Mouse (Mus musculus) olfactory bulb, adult 2 months (tissue): Measurements from ENCODE around the gene Gm10160.

ENCODE experiments used
- CTCF ChIP-seq: fragments of 200-500 bp; IDR thresholded peaks from 2 replicates; pipeline ENCODE4 v1.5.1; 2012; ENCODE audit warnings: low read depth, mild to moderate bottlenecking, low read length, moderate library complexity; ENCODE audit not compliant: insufficient read depth
- POLR2A ChIP-seq: fragments of 200-500 bp; IDR thresholded peaks from 2 replicates; pipeline ENCODE4 v1.6.1; 2012; ENCODE audit warnings: mild to moderate bottlenecking, low read depth, low read length, moderate library complexity; ENCODE audit not compliant: insufficient read depth

DNA sequence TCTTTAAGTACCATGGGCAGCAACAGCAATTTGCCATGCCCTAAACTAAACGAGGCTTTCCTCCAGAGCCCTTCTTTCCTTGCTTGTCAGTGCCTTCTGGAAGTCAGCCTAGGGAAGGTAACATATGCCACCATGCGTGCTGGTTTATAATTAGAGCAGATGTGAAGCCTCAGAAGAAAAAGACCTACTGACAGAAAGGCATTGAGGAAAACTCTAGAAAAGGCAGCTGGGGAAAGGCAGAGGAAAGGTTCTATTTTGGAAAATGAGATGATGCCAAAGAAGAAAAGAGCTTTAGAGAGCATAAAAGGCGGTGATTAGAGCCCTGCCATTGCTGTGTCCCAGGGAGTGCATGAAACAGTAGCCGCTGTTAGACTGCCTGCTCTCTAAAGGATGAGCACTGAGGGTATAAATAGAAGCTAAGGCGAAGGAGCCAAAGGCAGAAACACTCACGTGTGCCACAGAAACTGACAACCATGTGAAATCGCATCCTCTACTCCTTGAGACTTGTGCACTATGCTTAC is 14.9 kb downstream of the Gm10160 start:
- TF ChIP-seq CTCF (no peak), POLR2A (no peak)
